Mouse (Mus musculus): Measurements from ENCODE around the gene S1pr5.

GRCm38 (mm10) chr9:21250509-21250908 is 2.3 kb upstream of the S1pr5 start:
- TF ChIP-seq CTCF (IDR thresholded peaks at IDR 0.05; ENCODE audit: extremely low read depth, insufficient read depth, low read length) (no peak), POLR2A (IDR thresholded peaks at IDR 0.05; ENCODE audit: extremely low read depth, insufficient read depth, low read length) (no peak)

All from cortical plate, adult 2 months (tissue).